Mouse (Mus musculus): ENCODE data around the gene Lrp5. TPM values are rescaled to one million over a fixed set of nuclear protein-coding genes. Genes with fewer than 3 reads are reported as not detected.
A peak's percentile ranks its signal among the peaks of the same experiment; 100 is the strongest.

Lrp5 gene
- total and polyA plus RNA-seq, 2 experiments from 2014 or later = 1.1 to 17.6 TPM

DNA sequence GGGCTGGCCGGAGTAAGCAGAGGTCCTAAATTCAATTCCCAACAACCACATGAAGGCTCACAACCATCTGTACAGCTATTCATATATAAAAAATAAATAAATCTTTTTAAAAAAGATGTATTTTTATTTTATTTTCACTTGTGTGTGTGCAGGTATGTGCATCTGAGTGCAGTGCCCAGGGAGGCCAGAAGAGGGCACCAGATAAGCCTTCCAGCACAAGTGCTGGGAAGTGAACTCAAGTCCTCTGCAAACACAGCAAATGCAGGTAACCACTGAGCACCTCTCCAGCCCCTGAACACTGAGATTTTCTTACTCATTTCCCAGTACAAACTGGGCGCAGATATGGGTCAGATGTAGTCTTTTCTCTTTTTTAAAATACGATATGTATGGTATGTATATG, 35.1 kb downstream of the Lrp5 start:
- Histone ChIP-seq H3K27me3 (ENCODE audit: insufficient read depth, low read length) (no peaks in the 10 kb centered on the region), H3K9ac (replicated peaks; ENCODE audit: low read length) (no peak overlapping the region)
- WGBS = 100% methylated on average over 3 of the region's 3 CpGs

DNA sequence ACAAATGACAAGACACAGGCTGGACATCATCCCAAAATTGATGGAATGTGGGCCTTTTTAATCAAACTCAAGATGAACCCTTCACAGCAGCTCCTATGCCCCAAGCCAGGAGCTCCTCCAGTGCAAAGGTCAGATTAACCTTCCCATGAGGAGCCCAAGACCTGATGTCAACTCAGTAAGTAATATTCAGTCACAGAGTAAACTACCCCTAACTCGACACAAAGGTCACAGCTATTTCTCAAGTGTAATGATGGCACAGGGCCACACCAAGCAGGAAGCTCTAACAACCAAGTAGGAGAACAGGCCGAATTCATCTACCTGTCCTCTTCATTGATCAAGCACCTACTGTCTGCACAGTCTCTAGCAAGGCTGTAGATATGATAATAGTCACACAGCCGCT, 35.9 kb downstream of the Lrp5 start:
- WGBS = 90% methylated on average over 3 of the region's 3 CpGs
- Histone ChIP-seq H3K9me3 (ENCODE audit: low read length) (no peaks in the 10 kb centered on the region), H3K27me3 (ENCODE audit: insufficient read depth, low read length) (no peaks in the 10 kb centered on the region), H3K4me2 (ENCODE audit: low read depth, low read length) (no peak overlapping the region), H3K9ac (replicated peaks; ENCODE audit: low read length) (no peak overlapping the region), H3K4me1 (ENCODE audit: insufficient read depth, low read length) (no peaks in the 10 kb centered on the region), H3K36me3 (ENCODE audit: insufficient read depth, low read length) (0 out of 2 replicates have a peak, but pooled peaks cover 2% of the 10 kb centered on the region), H3K4me3 (ENCODE audit: low read length) (no peak overlapping the region), H3K27ac (no peak overlapping the region)
- TF ChIP-seq CTCF (IDR thresholded peaks at IDR 0.05; ENCODE audit: low read depth) = no peak
- no peak for DNase-seq (ENCODE audit: low spot score)
- ATAC-seq = no peak

More for the DNA sequence above, 35.1 kb downstream of the Lrp5 start:
- no peaks in the 10 kb centered on the region for H3K4me1 ChIP-seq (ENCODE audit: insufficient read depth, low read length)
- no peak overlapping the region for H3K27ac ChIP-seq
- TF ChIP-seq CTCF (IDR thresholded peaks at IDR 0.05; ENCODE audit: low read depth) = peak; percentile 44
- H3K36me3 ChIP-seq (ENCODE audit: insufficient read depth, low read length) = 0 out of 2 replicates have a peak, but pooled peaks cover 2% of the 10 kb centered on the region
- H3K4me2 ChIP-seq (ENCODE audit: low read depth, low read length) = no peak overlapping the region
- no peak overlapping the region for H3K4me3 ChIP-seq (ENCODE audit: low read length)
- no peaks in the 10 kb centered on the region for H3K9me3 ChIP-seq (ENCODE audit: low read length)
- no peak for DNase-seq (ENCODE audit: low spot score)
- ATAC-seq = no peak

DNA sequence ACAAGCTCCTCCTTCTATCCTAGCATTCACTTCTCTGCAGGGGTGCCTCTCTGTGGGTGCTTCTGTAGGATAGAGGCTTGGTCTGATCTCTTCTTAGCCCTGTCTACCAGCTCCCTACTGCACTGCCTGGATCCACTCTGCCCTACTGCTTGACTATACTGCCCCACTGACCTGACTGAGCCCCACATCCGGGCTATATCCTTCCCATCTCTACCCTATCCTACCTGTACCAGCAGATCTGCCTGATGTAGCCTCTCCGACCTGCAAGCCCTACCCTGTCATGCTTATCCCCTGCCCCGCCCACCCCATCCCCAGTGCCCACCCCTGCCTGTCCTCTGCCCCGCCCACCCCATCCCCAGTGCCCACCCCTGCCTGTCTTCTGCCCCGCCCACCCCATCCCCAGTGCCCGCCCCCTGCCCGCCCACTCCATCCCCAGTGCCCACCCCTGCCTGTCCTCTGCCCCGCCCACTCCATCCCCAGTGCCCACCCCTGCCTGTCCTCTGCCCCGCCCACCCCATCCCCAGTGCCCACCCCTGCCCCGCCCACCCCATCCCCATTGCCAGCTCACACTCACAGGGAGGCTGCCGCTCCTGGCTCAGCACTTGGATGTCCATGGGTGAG, 37.4 kb downstream of the Lrp5 start:
- ATAC-seq = no peak
- 53% methylated on average over 7 of the region's 11 CpGs for WGBS
- no peak for TF ChIP-seq CTCF (IDR thresholded peaks at IDR 0.05; ENCODE audit: low read depth)

DNA sequence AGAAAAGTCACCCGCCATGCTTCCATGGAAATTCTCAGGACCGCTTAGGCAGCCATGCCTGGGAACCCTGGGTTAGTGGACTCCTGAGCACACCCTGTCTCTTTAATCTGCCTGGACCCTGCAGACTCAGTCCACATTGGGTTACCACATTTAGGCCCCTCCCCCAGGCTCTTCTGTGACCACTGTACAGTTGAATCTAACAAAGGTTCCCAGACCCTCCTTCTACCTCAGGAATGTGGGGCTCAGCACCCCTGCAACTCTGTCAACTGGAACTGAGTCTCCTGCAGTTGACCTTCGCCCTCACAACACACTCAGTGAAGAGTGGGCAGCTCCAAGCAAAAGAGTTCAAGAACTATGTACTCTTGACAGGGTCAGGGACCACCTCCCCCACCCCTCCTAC, 38.4 kb downstream of the Lrp5 start:
- DNase-seq (ENCODE audit: low spot score) = no peak
- Histone ChIP-seq H3K9ac (replicated peaks; ENCODE audit: low read length) (no peak overlapping the region), H3K36me3 (ENCODE audit: insufficient read depth, low read length) (0 out of 2 replicates have a peak, but pooled peaks cover 2% of the 10 kb centered on the region), H3K27ac (no peak overlapping the region), H3K4me1 (ENCODE audit: insufficient read depth, low read length) (no peaks in the 10 kb centered on the region), H3K9me3 (ENCODE audit: low read length) (no peaks in the 10 kb centered on the region), H3K4me2 (ENCODE audit: low read depth, low read length) (no peak overlapping the region), H3K27me3 (ENCODE audit: insufficient read depth, low read length) (no peaks in the 10 kb centered on the region), H3K4me3 (ENCODE audit: low read length) (no peak overlapping the region)
- 98% methylated on average over 3 of the region's 3 CpGs for WGBS
- ATAC-seq = no peak
- TF ChIP-seq CTCF (IDR thresholded peaks at IDR 0.05; ENCODE audit: low read depth) = no peak

More for the DNA sequence above, 37.4 kb downstream of the Lrp5 start:
- H3K27ac ChIP-seq = no peak overlapping the region
- no peaks in the 10 kb centered on the region for H3K9me3 ChIP-seq (ENCODE audit: low read length)
- no peaks in the 10 kb centered on the region for H3K4me1 ChIP-seq (ENCODE audit: insufficient read depth, low read length)
- no peak for DNase-seq (ENCODE audit: low spot score)
- no peak overlapping the region for H3K9ac ChIP-seq (replicated peaks; ENCODE audit: low read length)
- H3K4me2 ChIP-seq (ENCODE audit: low read depth, low read length) = no peak overlapping the region
- 0 out of 2 replicates have a peak, but pooled peaks cover 2% of the 10 kb centered on the region for H3K36me3 ChIP-seq (ENCODE audit: insufficient read depth, low read length)
- H3K27me3 ChIP-seq (ENCODE audit: insufficient read depth, low read length) = no peaks in the 10 kb centered on the region
- H3K4me3 ChIP-seq (ENCODE audit: low read length) = no peak overlapping the region

DNA sequence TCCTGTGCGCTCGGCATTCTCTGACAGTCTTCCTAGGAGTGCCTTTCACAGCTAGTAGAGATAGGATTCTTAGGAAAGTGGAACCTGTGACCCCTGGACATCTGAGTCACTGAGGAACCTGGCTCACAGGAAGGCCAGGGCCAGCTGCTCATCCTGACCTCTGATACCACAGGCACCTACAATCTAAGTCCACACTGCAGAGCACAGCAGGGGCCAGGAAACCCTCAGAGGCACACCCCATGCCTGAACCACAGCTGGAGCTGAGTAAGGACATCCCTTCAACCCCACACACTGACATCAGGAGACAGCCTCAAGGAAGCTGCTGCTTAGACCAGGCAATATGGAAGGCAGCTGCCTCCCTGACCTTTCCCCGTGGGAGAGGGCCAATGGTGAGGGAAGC, 40.6 kb downstream of the Lrp5 start:
- H3K27ac ChIP-seq = no peak overlapping the region
- H3K4me2 ChIP-seq (ENCODE audit: low read depth, low read length) = no peak overlapping the region
- H3K9ac ChIP-seq (replicated peaks; ENCODE audit: low read length) = no peak overlapping the region
- H3K9me3 ChIP-seq (ENCODE audit: low read length) = no peaks in the 10 kb centered on the region
- ATAC-seq (no peak), DNase-seq (ENCODE audit: low spot score) (no peak)
- no peaks in the 10 kb centered on the region for H3K36me3 ChIP-seq (ENCODE audit: insufficient read depth, low read length)
- no peak overlapping the region for H3K4me3 ChIP-seq (ENCODE audit: low read length)
- no peaks in the 10 kb centered on the region for H3K27me3 ChIP-seq (ENCODE audit: insufficient read depth, low read length)
- WGBS = 89% methylated on average over 3 of the region's 3 CpGs
- 0 out of 2 replicates have a peak, but pooled peaks cover 8% of the 10 kb centered on the region for H3K4me1 ChIP-seq (ENCODE audit: insufficient read depth, low read length)
- TF ChIP-seq CTCF (IDR thresholded peaks at IDR 0.05; ENCODE audit: low read depth) = no peak

DNA sequence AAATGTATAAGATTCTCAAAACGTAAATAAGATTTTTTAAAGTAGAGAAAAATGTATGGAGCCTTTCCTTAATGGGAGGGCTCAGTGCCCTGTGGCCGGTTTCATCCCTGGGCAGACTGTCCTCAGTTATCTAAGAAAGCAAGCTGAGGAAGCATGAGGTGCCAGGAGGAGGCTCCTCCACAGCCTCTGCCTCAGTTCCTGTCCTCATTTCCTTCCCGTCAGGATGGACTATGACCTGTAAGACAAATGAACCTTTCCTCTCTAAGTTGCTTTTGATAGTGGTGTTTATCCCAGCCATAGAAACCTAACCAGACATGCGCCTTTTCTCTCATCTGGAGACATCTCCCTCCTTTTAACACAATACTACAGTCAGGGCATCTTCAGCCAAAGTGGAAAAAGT, 41.0 kb downstream of the Lrp5 start:
- Histone ChIP-seq H3K9me3 (ENCODE audit: low read length) (no peaks in the 10 kb centered on the region), H3K27ac (no peak overlapping the region), H3K36me3 (ENCODE audit: insufficient read depth, low read length) (no peaks in the 10 kb centered on the region), H3K9ac (replicated peaks; ENCODE audit: low read length) (no peak overlapping the region), H3K27me3 (ENCODE audit: insufficient read depth, low read length) (no peaks in the 10 kb centered on the region), H3K4me1 (ENCODE audit: insufficient read depth, low read length) (0 out of 2 replicates have a peak, but pooled peaks cover 12% of the 10 kb centered on the region), H3K4me2 (ENCODE audit: low read depth, low read length) (no peak overlapping the region), H3K4me3 (ENCODE audit: low read length) (no peak overlapping the region)
- DNase-seq (ENCODE audit: low spot score) (no peak), ATAC-seq (no peak)
- TF ChIP-seq CTCF (IDR thresholded peaks at IDR 0.05; ENCODE audit: low read depth) = no peak
- 95% methylated on average over 4 of the region's 4 CpGs for WGBS

DNA sequence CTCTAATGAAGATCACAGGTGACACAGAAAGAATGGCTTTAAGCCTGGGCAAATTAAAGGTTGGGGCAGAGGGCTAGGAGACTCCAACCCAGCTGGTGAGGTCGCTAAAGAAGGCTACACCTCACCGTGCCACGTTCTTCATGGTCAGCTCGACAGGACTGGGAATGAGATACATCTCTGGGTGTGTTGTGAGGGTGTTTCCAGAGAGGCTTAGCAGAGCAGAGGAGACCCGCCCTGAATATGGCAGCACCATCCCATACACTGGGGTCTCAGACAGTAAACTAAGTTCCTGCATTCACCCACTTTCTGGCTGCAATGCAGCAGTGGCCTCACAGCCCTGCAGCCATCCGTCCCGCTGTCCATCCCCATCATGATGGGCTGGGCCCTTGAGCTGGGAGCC, 46.8 kb downstream of the Lrp5 start:
- no peak overlapping the region for H3K4me3 ChIP-seq (ENCODE audit: low read length)
- ATAC-seq = no peak
- DNase-seq (ENCODE audit: low spot score) = no peak
- no peaks in the 10 kb centered on the region for H3K27me3 ChIP-seq (ENCODE audit: insufficient read depth, low read length)
- H3K9me3 ChIP-seq (ENCODE audit: low read length) = no peaks in the 10 kb centered on the region
- no peak overlapping the region for H3K27ac ChIP-seq
- H3K4me2 ChIP-seq (ENCODE audit: low read depth, low read length) = no peak overlapping the region
- no peaks in the 10 kb centered on the region for H3K36me3 ChIP-seq (ENCODE audit: insufficient read depth, low read length)
- H3K4me1 ChIP-seq (ENCODE audit: insufficient read depth, low read length) = 0 out of 2 replicates have a peak, but pooled peaks cover 21% of the 10 kb centered on the region
- 89% methylated on average over 7 of the region's 7 CpGs for WGBS
- TF ChIP-seq CTCF (IDR thresholded peaks at IDR 0.05; ENCODE audit: low read depth) = no peak
- no peak overlapping the region for H3K9ac ChIP-seq (replicated peaks; ENCODE audit: low read length)
